Mouse (Mus musculus) induced T-regulatory cell, adult 2 months (primary cell): ENCODE measurements around the gene Slc28a1.
"Not testable (repeated sequence)": the region's sequence is repeated elsewhere in the genome, so short reads cannot be mapped to it uniquely, and the experiment has no call there.

Experiments used
- DNase-seq: peaks from one replicate; pipeline ENCODE4 v3.0.0-alpha.2; 2012; ENCODE audit warnings: low read depth

Gene Slc28a1

DNA sequence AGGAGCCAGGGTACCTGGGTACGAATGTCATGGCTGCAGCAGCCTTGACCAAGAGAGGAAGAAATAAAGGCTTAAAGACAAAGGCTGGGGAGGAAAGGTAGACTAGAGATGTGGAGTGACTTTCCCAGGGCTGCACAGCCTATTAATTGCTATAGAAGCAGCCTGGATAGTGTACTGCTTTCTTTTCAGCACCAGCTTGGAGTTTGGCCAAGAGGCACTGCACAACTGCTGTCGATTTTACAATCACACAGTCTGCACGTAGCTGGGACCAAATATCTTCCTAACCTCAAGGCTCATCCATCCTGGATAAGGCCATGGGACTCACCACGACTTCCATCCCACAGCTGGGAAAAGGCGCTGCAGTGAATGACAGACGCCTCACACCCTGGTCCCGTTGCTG is 54.8 kb downstream of the Slc28a1 start:
- DNase-seq: no peak

DNA sequence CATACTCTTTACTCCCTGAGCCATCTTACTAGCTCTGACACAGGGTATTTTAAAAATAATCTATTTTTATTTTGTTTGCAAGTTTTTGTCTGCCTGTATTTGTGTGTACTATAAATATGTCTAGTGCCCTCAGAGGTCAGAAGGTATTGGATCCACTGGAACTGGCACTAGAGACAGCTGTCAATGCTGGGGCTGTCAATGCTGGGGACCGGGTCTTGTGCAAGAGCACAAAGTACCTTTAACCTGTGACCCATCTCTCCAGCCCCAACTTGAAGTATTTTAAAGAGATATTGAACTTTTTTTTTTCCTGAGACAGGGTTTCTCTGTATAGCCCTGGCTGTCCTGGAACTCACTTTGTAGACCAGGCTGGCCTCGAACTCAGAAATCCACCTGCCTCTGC is 59.3 kb downstream of the Slc28a1 start:
- no peak for DNase-seq

DNA sequence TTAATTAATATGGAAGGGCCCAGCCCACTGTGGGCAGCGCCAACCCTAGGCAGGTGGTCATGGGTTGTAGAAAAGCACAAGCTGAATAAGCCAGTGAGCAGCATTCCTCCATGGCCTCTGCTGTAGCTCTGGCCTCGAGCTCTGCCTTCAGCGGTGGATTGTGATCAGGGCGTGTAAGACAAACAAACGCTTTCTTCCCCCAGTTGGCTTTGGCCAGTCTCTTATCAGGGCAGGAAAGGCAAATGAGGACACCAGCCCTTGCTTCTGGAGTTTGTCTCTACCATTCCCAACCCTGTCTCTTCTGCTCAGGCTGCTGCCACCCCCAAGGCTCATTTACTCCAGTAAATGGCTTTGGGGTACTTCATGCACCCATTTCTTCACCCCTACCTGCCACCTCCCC is 60.1 kb downstream of the Slc28a1 start:
- no peak for DNase-seq

DNA sequence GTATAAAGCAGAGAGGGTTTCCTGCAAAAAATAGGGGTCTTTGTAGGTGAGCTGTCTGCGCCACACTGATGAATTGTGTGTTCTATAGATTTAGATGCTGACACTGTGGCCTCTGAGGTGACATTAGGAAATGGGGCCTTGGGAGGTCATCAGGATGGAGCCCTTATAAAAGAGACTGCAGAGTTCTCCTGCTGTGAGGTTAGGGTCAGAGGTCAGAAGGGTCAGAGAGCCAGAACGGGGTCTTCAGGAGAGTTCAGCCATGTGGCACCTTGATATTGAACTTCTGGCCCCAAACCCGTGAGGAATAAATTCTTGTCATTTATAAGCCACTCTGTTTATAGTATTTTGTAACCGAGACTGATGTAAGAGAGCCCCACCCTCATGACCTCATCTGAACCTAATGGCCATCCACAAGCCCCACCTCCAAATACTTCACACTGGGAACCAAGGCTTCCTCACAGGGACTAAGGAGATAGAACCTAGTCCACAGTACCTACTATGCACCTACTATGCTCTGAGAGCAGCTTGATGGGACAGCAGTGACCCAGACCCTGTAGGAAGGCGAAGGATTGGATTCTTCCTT is 61.7 kb downstream of the Slc28a1 start:
- DNase-seq: no peak

DNA sequence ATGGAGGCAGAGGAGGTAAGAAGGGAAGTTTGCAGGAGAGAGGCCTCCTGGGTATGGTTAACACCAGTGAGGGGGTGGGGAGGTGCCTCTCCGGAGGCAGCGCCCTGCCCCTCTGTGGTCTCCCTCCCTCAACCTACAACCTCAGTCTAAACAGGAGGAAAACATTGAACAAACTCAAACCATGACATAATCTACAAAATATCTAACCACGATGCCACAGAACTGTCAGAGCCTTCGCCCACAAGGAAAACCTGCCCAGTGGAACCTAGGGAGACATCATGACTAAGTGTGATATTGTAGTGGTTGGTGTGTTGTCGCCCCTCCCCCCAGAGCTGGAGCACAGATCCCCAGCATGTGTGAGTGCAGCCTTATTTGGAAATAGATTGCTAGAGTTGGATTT is 64.9 kb downstream of the Slc28a1 start:
- DNase-seq: peak; percentile 60

DNA sequence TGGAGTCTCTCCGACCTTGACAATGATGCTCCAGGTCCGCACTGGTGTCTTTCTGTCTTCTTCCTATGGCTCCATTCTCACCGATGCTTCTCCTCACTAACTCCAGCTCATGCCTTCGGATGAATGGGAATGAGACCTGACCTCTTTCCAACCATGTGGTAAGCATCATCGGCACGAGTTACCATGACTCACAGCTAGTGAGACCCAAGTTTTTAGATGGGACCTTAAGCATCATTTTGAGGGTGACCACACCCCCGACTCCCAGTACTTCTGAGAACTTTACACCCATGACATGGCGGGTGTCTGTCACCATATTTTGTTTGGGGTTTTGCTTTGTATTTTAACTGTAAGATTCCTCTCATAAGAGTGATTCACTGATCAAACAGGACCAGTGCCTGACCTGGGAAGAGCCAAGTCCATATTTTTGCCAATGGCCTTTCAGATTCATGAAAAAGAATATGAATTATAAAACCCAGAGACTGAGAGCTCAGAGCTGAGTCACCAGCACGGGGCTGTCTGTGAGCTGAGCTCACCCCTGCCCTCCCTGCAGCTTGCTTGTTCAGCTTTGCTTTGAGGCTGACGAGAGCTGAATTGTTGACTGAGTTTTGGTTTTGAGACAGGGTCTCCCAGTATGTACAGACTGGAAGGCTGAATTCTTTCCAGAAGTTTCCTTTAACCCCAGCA is 68.0 kb downstream of the Slc28a1 start:
- no peak for DNase-seq

DNA sequence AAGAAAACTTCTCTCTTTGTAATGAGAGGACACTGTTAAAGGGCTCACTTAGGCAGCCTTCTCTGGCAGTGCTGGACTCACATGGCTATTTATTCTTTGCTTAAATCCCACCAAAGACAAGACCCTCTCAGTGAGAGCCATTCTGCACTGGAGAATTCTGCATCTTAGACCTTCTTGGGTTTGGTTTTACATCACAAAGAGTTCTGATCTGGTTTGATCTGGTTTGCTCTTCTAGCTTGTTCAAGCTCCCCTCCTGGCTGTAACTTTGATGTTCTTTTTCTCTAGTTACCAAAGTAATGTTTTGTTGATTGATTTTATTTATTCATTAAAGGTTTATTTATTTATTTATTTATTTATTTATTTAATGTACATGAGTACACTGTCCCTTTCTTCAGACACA is 68.6 kb downstream of the Slc28a1 start:
- no peak for DNase-seq

DNA sequence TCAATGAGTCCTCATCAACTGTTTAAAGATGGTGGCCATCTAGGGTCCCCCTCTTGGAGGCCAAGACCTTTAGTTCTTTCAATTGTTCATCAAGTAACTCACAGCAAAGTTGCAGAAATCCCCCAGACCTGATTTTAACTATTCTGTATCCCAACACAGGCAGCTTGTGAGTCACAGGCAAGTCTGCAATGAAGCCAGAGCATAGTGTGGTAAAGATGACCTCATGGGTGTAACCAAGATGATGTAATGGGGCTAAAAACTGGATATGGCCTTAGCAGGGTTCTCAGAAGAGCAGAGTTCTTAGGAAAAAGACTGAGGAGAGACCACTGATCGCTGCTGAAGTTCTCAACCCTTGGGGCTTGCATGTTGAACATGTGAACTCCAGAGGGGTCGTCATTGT is 69.5 kb downstream of the Slc28a1 start:
- DNase-seq: no peak

DNA sequence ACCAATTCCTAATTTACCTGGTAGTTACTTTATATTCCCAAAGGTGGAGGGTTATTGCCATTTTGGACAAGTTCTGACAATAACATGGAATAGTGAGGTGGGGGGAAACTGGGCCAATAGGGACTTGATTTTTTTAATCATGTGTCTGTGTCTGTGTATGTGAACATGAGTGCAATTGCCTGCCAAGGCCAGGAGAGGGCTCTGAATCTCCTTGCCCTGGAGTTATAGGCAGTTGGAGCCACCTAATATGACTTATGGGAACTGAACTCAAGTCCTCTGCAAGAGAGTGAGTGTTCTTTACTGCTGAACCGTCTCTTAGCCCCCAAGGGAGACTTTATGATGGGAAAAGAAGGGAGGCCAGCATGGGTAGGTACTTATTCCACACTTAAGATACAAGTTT is 70.1 kb downstream of the Slc28a1 start:
- DNase-seq: no peak

DNA sequence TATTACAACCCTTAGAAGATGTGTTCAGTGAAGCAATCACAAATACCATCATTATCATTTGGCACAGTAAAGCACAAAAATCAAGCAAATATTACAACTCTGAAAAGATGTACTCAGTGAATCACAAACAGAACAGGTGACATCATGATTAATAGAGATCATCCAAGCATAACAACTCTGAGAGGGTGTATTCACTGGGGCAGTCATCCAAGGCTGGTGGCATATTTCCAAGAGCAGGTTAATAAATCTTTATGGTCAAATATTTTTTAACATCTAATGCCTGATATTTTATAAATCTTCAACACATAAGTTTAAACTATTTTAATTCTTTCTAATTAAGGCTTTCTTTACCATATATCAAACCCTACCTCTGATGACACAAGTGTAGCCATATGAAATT is 71.4 kb downstream of the Slc28a1 start:
- not testable (repeated sequence) for DNase-seq

DNA sequence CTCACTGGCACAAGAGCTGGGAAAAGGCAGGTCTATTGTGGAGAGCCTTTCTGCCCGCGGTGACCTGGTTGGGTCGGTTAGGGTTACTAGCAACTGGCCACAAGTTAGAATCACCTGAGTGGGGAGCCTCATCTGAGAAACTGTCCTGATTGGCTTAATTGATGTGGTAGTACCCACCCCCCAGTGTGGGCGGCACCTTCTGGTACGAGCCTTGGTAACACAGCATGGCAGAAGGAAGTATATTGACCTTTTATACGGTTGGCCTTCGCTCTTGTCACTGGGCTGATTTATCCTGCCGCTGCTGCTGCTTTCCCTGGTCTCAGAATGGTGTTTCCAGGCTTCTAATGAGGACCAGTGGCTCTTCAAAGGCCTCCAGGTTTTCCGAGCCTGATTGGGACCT is 74.6 kb downstream of the Slc28a1 start:
- peak; percentile 35 for DNase-seq

DNA sequence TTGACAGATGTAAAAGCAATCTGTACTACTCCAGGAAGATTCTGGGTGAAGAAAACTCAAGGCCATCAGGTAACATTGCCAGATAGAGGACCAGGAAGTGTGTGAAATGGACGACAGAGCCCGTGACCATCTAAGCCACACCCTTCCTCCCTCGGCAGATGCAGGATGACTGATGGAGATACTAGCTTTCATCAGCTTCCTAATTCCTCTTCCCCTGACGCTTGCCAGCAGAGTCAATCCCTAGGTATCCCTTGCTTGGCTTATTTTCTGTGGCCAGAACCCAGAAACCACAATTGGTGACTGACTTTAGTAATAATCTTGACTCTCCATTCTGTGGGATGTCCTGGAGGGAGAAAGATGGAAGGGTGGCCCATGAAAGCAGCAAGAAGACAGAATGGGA is 80.9 kb downstream of the Slc28a1 start:
- DNase-seq: no peak

DNA sequence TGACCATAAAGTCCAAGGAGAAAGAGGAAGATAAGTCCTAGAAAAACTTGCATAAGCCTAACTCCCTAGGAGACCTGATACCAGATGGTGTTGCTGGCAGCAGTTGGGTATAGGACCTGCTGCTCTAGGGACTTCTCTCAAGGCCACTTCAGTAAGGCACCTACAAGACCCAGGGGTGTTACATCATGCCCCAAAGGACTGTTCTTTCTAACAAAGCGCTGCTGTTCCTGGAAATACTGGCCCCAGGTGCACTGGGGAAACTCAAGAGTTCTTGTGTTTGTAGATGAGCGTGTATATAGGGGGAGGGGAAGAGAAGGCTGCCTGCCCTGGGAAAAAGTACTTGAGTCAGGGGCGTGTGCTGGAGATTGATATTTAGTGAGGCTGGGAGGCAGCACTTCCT is 82.2 kb downstream of the Slc28a1 start:
- DNase-seq: no peak

DNA sequence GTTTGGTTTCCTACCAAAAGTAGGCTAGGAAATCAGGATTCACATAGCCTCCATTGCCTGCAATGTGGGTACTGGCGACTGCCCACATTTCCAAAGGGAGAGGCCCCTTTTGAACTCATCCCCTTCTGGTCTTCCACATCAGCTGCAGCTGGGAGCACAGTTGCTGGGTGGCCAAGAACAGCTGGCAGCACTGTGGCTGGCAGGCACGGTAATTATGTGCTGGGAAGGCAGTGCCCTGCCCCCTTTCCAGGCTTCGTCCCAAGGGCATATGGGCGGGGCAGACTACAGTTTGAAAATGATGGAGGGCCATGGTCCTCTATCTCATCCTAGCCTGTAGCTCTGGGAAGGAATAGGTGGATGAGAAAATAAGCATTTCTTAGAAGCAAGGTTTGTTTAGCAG is 83.9 kb downstream of the Slc28a1 start:
- no peak for DNase-seq

DNA sequence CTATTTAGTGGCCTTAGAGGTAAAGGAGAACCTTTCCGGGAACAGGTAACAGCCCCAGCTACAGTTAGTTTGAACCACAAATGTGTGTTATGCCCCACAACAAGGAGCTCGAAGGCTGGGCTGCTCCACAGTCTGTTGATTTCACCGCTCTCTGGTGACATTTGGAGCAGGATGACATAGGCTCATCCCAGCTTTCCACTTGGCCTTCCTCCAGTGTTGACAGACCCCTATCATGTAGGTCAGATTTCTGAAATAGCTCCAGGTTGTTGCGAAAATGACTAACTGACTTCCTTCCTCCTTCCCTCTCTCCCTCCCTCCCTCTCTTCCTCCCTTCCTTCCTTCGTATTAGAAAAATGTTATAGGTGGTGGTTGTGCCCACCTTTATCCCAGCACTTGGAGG is 84.5 kb downstream of the Slc28a1 start:
- DNase-seq: no peak

DNA sequence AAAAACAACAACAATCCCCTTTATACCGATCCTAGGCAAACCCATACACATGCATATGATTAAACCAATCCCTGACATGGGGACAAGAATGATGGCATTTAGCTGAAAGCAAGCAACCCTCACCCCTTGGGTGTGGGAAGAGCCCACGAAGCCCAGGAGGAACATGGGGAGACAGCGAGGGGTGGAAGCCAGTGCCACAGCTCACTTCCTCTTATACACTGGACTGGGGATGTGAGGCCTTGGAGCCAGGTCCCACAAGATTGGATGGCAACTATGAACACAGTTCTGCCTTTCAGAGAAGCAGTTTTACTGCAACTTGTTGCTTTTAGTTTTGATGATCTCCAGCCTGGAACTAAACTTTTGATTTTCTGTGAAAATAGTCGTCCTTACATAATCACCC is 85.2 kb downstream of the Slc28a1 start:
- DNase-seq: no peak

DNA sequence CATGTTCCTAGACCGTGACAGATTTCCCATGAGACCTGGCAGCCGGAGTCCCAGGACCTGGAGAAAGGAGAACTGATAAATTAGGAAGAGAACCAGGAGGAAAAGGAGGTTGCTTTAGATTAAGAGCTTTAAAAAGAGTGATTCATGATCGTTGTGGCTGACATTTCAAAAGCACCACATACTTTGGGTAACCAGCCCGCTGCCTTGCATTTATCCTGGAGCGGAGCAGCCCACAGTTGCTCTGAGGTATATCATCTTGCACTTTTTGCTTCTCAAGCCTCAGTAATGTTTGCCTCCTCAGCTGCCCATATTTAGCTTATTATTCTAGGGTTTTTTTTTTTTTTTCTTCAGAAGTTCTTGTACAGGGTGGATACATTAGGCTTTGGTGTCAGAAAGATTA is 87.8 kb downstream of the Slc28a1 start:
- DNase-seq: no peak

DNA sequence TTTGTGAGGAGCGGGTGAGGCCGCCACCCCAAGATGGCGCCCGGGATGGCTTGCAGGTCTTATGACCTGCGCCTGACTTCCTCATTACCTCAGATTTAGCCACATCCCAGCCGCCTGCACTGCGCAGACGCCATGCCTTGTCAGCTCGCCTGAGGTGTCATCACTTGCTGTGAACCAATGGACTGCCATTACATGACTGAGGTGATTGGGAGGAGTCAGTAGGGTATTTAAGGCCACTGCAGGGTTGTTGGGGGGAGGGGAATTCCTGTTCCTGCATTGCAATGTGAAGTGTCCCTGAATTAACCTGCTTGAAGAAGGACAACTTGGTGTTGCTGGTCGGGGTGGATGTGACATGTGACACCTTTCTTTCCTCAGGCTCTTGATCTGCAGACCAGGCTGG is 89.0 kb downstream of the Slc28a1 start:
- not testable (repeated sequence) for DNase-seq

DNA sequence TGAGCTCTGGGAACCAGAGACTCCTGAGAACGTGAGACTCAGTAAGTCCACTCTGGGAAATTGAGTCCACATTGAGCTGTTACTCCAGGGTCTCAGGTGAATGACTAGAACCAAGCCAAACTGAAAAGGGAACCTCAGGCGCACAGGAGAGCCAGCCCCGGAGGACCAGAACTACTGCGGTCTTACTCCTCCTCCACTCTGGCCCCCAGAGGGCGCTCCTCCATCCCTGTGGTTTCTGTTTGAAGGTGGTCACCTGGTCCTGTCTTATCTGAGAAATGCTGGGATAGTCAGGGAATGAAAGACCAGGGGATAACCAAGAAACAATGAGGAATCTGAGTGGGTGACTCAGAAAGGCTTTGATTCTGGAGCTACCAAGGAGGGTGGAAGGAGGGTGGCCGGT is 94.3 kb downstream of the Slc28a1 start:
- DNase-seq: peak; percentile 72

DNA sequence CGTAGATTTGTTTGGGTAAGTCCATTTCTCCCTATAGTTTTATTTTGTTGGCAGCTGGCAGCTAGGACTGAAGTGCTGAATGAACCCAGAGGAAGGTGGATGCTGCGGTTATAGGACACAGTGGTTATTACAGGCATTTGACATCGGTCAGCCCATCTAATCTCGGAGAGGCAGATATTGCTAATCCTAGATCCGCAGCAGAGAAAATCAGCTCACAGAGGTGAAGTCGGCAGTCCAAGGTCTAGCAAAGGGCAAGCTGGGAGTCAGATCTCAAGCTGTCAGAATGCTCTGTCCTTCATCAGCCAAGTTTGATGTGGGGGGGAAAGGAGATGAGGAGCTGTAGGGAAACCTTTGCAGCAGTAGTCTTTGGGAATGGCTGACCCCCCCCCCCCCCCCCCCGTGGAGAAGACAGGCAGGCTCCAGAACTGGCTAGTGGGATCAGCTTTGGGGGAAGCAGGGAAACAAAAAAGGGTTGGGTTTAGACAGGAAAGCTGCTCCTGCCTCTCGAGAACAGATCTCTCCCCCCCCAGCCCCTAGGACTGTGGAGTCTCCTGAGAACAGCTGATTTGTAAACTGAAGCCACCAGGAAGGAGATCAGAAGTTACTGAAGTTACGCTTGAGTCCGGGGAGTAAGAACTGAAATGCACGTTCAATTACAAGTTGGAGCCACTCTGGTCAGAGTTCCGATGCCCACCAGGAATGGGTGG is 95.5 kb downstream of the Slc28a1 start:
- DNase-seq: no peak

DNA sequence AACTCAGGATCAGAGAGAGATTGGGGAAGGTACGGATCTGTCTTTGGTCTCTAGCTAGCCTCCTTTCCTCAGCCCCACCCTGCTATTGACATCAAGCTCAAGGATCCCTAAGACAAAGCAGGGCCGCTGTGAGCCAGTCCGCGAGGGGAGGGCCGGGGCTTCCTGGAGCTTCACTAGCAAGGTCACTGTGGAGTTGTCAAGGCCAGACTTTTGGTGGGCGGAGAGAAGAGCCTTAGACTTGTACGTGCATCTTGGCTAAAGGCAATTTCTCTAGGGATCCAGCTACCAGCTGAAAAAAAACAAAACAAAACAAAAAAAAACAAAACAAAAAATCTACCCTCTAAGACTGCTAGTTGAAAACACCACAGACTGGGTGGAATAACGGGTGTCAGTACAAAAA is 97.2 kb downstream of the Slc28a1 start:
- peak; percentile 54 for DNase-seq

DNA sequence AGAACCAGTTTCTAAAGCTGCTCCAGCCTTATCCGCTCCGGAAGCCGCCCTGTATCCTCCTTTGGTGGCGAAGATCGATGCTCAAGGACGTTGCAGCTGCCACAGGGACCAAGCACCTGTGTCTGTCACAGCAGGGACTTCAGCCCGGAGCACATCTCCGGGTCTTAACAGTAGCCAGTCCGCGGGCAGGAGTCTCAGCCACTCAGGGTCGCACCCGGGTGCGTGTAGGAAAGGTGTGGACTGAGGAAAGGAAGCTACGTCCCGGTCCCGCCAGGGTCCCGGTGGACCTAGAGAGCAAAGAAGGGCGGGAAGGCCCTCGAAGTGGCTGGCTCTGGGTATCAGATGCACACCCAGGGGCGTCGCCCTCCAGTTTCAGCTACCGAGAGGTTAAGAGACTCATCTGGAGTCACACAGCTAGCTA is 97.7 kb downstream of the Slc28a1 start:
- peak; percentile 82 for DNase-seq

DNA sequence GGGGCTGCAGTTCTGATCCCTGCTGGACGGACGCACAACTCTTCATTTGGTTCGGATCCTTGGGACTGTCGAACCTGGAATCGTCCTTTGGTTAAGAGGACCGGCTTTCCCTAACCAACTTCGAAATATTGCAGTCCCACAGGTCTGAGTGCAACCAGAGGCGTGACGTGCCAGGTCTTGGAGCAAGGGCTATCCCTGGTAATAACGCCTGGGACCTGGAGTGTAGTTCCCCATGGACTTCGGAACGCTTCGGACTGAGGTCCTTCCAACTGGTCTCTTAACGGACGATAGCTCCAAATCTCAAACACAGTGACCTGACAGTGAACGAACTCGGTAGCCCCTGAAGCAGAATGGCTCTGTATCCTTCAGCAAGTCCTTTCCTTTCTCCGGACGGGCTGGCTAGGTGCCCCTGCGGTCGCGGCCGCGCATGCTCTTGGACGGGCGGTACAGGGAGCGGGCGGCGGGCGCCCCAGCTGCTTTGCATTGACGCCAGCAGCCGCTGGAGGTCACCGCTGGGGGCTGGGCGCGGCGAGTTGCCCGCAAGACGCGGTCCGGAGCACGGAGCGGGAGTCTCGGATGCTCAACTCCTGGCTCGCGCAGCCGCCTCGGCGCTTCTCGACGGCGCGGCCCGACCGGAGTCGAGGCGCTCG is 98.2 kb downstream of the Slc28a1 start:
- peak; percentile 92 for DNase-seq
